Mouse (Mus musculus) intestine, postnatal 0 days (tissue): ENCODE measurements around the gene Atxn10. TPM values are rescaled to one million over a fixed set of nuclear protein-coding genes. Genes with fewer than 3 reads are reported as not detected.

Experiments
- ATAC-seq: fragments of 200-750 bp; cut with Nextera tagmentation; 2 replicates; pipeline ENCODE4 v1.8.0; 2017; ENCODE audit warnings: mild to moderate bottlenecking, moderate TSS enrichment, moderate library complexity
- H3K27ac ChIP-seq: fragments of 300-500 bp; sonication (generic); 2 replicates; pipeline ENCODE4 v1.5.1; 2014; ENCODE audit warnings: mild to moderate bottlenecking, low read depth, low read length, moderate library complexity
- H3K27me3 ChIP-seq: fragments of 300-500 bp; sonication (generic); replicated peaks from 2 replicates; pipeline ENCODE4 v1.6.1; 2014; ENCODE audit warnings: low read length, mixed read lengths; ENCODE audit not compliant: control insufficient read depth, insufficient read depth
- H3K36me3 ChIP-seq: fragments of 300-500 bp; sonication (generic); 2 replicates; pipeline ENCODE4 v1.6.1; 2014; ENCODE audit warnings: mild to moderate bottlenecking, moderate library complexity; ENCODE audit not compliant: control insufficient read depth, insufficient read depth
- H3K4me1 ChIP-seq: fragments of 300-500 bp; sonication (generic); replicated peaks from 2 replicates; pipeline ENCODE4 v1.6.1; 2014; ENCODE audit warnings: antibody characterized with exemption, low read length, mixed read lengths; ENCODE audit not compliant: control insufficient read depth, insufficient read depth
- H3K4me2 ChIP-seq: fragments of 300-500 bp; sonication (generic); replicated peaks from 2 replicates; pipeline ENCODE4 v1.6.1; 2014; ENCODE audit warnings: low read depth, mild to moderate bottlenecking, moderate library complexity
- H3K4me3 ChIP-seq: fragments of 300-500 bp; sonication (generic); 2 replicates; pipeline ENCODE4 v1.5.1; 2014; ENCODE audit warnings: low read depth, low read length
- H3K9ac ChIP-seq: fragments of 300-500 bp; sonication (generic); 2 replicates; pipeline ENCODE4 v1.6.1; 2014; ENCODE audit warnings: mild to moderate bottlenecking, low read depth, low read length
- H3K9me3 ChIP-seq: fragments of 300-500 bp; sonication (generic); 2 replicates; pipeline ENCODE4 v1.6.1; 2016; ENCODE audit warnings: mixed run types; ENCODE audit not compliant: control insufficient read depth
- CTCF ChIP-seq: sonication (generic); IDR thresholded peaks from 2 replicates; pipeline ENCODE4 v1.5.1; 2016; ENCODE audit warnings: low read depth, mild to moderate bottlenecking, control low read depth, antibody characterized with exemption, moderate library complexity
- WGBS: fragments of 180-500 bp; shearing (Covaris S2); extraction: QIAGEN DNeasy Blood & Tissue Kit; methylation state at CpG from one replicate; pipeline ENCODE4 v1.1.7; 2014; 5-methylcytosine and 5-hydroxymethylcytosine counted together
- polyA plus RNA-seq: library from polyadenylated mRNA; unstranded; fragments of >200 nt; fragmentation: Nextera tagmentation; extraction: Ambion mirVana; gene quantifications from 2 replicates; pipeline ENCODE4 v1.2.1, GENCODE M21; 2015

Atxn10 gene
- polyA plus RNA-seq, 1 experiment from 2014 or later: 111 TPM

GRCm38 (mm10) chr15:85337979-85338378 lies 1.9 kb downstream of the Atxn10 start:
- no peak overlapping the region for H3K4me3 ChIP-seq
- ATAC-seq: no peak
- no peak overlapping the region for H3K4me2 ChIP-seq
- H3K27ac ChIP-seq: no peak overlapping the region
- H3K9ac ChIP-seq: no peak overlapping the region
- 84% methylated on average over 5 of the region's 5 CpGs for WGBS
- TF ChIP-seq CTCF: no peak
- no peaks in the 10 kb centered on the region for H3K27me3 ChIP-seq
- H3K9me3 ChIP-seq: no peaks in the 10 kb centered on the region
- H3K36me3 ChIP-seq: no peaks in the 10 kb centered on the region
- H3K4me1 ChIP-seq: peaks cover 3% of the 10 kb centered on the region; the same call in 1 of the 2 replicates

DNA sequence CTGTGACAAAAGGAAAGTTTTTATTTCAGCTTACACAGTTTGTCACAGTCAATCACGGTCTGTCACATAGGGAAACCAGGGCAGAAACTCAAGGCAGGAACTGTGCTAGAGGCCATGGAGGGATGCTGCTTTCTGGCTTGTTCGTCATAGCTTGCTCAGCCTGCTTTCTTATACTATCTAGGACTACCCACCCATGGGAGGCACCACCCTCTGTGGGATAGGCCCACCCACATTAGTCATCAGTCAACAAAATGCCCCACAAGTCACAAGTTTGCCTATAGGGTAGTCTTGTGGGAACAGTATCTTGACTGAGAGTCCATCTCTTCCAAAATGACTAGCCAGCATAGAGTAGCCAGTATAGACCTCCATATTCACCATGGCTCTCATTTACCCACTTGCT lies 6.2 kb downstream of the Atxn10 start:
- H3K4me2 ChIP-seq: no peak overlapping the region
- peaks cover under 1% of the 10 kb centered on the region; the same call in 1 of the 2 replicates for H3K4me1 ChIP-seq
- WGBS: 79% methylated on average over 2 of the region's 2 CpGs
- H3K36me3 ChIP-seq: no peaks in the 10 kb centered on the region
- no peaks in the 10 kb centered on the region for H3K27me3 ChIP-seq
- no peaks in the 10 kb centered on the region for H3K9me3 ChIP-seq
- H3K4me3 ChIP-seq: no peak overlapping the region
- ATAC-seq: no peak
- no peak overlapping the region for H3K27ac ChIP-seq
- no peak for TF ChIP-seq CTCF
- no peak overlapping the region for H3K9ac ChIP-seq

GRCm38 (mm10) chr15:85344673-85345072 lies 8.6 kb downstream of the Atxn10 start:
- Histone ChIP-seq H3K9me3 (no peaks in the 10 kb centered on the region), H3K4me2 (no peak overlapping the region), H3K4me1 (no peaks in the 10 kb centered on the region), H3K9ac (no peak overlapping the region), H3K27ac (no peak overlapping the region), H3K27me3 (no peaks in the 10 kb centered on the region), H3K36me3 (no peaks in the 10 kb centered on the region), H3K4me3 (no peak overlapping the region)
- no peak for TF ChIP-seq CTCF
- no peak for ATAC-seq
- 77% methylated on average over 2 of the region's 2 CpGs for WGBS

- H3K27me3 ChIP-seq: no peaks in the 10 kb centered on the region
- no peak for ATAC-seq
- no peaks in the 10 kb centered on the region for H3K36me3 ChIP-seq
- no peaks in the 10 kb centered on the region for H3K9me3 ChIP-seq
- no peak overlapping the region for H3K4me2 ChIP-seq
- no peak overlapping the region for H3K9ac ChIP-seq
- no peak overlapping the region for H3K27ac ChIP-seq
- 74% methylated on average over 6 of the region's 6 CpGs for WGBS
- no peak for TF ChIP-seq CTCF
- no peaks in the 10 kb centered on the region for H3K4me1 ChIP-seq
- H3K4me3 ChIP-seq: no peak overlapping the region
Measured at GRCm38 (mm10) chr15:85347058-85347700, 11.1 kb downstream of the Atxn10 start.

- ATAC-seq: no peak
- H3K27me3 ChIP-seq: no peaks in the 10 kb centered on the region
Measured at GRCm38 (mm10) chr15:85350144-85350543, 14.1 kb downstream of the Atxn10 start.

GRCm38 (mm10) chr15:85354060-85354459 lies 18.0 kb downstream of the Atxn10 start:
- Histone ChIP-seq H3K9ac (no peak overlapping the region), H3K9me3 (no peaks in the 10 kb centered on the region), H3K4me3 (no peak overlapping the region), H3K4me2 (no peak overlapping the region), H3K4me1 (no peaks in the 10 kb centered on the region), H3K27ac (no peak overlapping the region), H3K36me3 (no peaks in the 10 kb centered on the region), H3K27me3 (no peaks in the 10 kb centered on the region)
- WGBS: 78% methylated on average over 9 of the region's 9 CpGs
- ATAC-seq: no peak
- TF ChIP-seq CTCF: no peak

More at GRCm38 (mm10) chr15:85350144-85350543, 14.1 kb downstream of the Atxn10 start:
- Histone ChIP-seq H3K27ac (no peak overlapping the region), H3K4me2 (no peak overlapping the region), H3K9ac (no peak overlapping the region), H3K36me3 (no peaks in the 10 kb centered on the region), H3K4me1 (no peaks in the 10 kb centered on the region), H3K9me3 (no peaks in the 10 kb centered on the region), H3K4me3 (no peak overlapping the region)
- no peak for TF ChIP-seq CTCF
- 84% methylated on average over 2 of the region's 2 CpGs for WGBS
